Mouse (Mus musculus) spleen, postnatal 10 days (tissue): ENCODE measurements around the gene Melk.

ENCODE experiments used
- DNase-seq, 2 experiments: peaks; one replicate each; pipeline ENCODE4 v3.0.0; 2021 to 2022; ENCODE audit warnings: low spot score in 2 of 2

The Melk gene

DNA sequence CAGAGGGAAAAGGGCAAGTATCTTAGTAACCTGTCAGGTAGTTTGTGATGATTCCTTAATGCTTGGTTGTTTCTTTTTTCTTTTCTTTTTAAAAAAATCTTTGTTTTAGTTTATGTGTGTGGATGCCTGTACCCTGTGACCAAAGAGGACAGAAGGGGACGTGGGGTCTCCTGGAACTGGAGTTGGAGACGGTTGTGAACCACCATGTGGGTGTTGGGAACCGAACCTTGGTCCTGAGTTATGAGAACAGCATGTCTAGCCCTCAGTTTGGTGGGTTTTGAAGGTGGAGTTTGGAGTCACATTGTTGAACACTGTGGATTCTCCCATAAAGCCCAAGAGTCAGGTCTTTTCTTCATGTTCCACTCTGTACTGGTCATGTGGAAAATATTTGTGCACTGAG is 26.0 kb downstream of the Melk start:
- no peak for DNase-seq

GRCm38 (mm10) chr4:44327976-44328375 is 27.3 kb downstream of the Melk start:
- DNase-seq = no peak

DNA sequence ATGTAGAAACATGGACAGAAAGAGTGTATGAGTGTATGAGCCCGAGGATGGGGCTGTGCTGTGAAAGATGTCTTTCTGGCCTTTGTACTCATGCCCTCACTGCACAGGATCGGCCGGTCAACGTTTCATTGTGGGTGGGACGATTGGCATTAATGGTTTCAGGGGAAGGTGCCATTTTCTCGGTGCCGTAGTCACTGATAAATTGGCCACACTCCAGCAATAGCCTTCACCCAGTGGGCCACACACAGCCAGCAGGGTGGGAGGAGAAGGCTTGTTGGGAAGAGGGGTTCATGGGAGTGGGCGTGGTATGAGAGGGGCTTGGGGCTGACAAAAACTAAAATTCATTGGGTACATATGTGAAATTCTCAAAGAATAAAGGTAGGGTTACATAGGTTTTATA is 34.3 kb downstream of the Melk start:
- DNase-seq = no peak

- DNase-seq = no peak
Observed at GRCm38 (mm10) chr4:44361670-44362069, 61.0 kb downstream of the Melk start.

DNA sequence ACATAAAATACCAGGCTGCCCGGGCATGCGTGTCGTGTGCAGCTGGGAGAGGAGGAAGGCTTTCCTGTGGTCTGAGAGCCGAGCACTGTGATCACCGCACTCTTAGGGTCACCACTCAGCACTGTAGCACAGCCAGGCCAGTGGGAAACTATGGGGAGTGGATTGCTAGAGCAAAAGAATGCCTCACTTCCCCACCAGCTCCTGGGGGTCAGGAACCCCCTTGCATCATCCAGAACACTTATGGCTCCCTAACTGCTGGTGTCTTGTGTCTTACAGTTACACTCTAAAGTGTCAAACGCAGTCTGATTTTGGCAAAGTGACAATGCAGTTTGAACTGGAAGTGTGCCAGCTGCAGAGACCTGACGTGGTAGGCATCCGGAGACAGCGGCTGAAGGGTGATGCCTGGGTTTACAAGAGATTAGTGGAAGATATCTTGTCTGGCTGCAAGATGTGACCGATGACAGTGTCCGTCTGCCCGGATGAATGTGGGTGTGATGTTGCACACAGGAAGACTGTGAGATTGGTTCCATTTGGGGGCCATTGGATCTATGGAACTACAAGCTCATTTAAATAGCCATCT is 62.8 kb downstream of the Melk start:
- no peak for DNase-seq

DNA sequence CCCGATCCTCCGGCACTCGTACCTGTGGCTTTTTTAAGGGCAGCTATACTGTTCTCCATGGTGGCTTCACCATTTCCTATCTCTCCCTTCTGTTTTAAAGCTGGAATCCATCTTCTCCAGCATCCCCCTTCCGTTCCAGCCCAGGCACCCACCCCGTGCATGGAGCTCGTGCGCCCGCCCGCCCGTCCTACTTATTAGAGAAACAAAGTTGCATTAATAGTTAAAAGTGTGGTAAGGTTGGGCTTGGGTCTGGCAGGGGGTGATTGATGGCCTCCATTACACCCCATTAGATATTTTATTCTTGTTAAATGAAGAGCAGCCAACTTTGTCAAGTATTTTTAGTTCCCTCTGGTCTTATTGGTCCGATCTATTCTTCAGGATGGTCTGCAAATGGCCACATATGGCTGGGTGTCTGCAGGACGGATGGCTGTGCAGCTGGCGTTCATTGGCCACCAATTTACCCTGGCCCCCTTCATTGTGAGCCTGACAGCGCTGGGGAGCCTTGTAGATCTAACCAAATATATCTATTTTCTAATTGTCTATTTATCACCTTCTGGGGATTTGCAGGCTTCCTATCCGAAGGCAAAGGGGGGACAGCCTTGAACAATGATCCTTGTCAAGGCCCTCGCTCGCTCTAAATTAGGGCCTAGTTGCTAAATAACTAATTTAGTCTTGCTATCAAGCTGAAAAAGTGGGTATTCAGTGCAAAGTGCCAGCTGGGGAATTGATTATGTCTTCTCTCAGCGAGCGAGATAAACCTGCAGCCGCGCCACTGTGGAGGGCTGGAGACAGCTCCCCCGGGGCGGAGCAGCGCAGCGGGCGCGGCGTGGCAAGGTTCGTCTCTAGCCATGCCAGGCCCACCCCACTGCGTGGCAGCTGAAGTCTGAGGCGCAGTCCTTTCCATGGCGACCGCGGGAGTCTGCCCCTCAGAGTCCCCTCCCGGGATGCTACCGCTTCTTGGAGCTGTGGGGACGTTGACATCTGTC is 91.8 kb downstream of the Melk start:
- DNase-seq = no peak

GRCm38 (mm10) chr4:44402607-44403006 is 101.9 kb downstream of the Melk start:
- peak; percentile 21 to 48 for DNase-seq

DNA sequence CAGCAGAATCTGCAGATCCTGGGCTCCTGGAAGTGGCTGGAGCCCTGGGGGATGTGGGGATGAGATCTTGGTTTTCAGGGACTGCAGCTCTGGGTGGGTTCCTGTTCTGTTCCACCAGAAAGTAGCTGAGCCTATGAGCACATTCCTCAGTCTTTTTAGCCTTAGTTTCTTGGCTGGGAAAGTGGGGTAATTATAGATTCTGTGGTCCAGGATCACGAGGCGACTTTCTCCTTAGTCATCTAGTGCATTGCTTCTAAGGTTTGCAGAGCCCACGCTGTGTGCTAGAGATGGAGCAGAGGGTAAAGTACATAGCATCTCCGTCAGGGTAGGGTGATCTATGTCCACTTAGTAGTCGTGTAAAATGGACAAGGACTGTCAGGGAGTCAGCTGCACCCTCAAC is 103.8 kb downstream of the Melk start:
- no peak for DNase-seq
